Mouse (Mus musculus): ENCODE measurements around the gene Gm21972.
A peak's percentile ranks its signal among the peaks of the same experiment; 100 is the strongest.

The Gm21972 gene

DNA sequence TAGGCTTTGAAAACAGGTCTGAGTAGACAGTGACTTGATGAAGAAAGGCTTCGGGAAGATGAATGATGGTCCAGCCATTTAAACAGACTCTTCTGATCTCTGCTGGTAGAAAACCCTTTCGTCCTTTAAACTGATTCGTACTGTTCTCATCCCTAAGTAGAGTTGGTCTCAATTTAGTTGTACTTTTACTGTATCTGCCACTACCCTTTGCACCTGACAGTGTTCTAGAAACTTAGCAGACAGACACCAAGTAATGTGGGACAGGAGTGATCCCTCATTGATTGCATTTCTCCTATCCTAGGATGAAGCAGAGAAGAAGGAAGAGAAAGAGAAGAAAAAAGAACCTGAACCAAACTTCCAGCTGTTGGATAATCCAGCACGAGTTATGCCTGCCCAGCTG, at the start of gene Gm21972:
Gm21972 (plus strand) TSS at position 301 of the 400 bp plus-strand sequence.
- DNase-seq (ENCODE audit: low read depth, low spot score) = no peak

DNA sequence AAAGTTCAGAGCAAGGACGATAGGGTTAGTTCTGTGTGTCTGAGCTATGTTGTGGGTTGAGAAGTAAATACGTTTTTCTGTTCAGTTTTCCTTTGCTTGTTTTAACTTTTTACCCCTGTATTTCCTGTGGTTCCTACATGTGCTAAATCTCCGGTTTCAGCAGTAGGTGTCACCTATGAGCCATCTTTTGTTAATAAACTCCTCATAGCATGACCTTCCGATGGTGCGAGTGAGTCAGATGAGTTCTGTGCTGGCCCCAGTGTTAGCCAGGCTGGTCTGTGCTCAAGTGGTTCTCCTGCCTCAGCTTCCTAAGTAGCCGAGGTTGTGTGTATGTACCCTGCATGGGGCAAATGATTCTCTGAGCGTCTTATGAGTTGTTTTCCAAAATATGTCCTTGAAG, 39.0 kb upstream of the Gm21972 start:
- no peak for DNase-seq (ENCODE audit: low read depth, low spot score)

DNA sequence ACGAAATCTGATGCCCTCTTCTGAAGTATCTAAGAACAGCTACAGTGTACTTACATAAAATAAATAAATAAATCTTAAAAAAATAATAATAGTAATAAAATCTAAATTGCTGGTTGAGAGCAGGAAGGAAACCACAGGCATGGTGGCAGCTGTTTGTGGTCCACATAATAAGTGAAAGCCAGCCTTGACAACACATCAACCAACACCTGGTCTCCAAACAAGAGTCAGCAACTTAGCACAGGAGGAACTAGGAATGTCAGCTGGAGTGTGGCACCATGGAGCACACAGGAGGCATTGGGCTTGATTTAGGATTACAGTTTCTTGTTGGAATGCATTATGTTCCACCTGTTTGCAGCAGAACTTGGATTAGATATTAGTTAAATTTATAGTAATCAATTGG, 28.4 kb upstream of the Gm21972 start:
- DNase-seq (ENCODE audit: low read depth, low spot score) = no peak

DNA sequence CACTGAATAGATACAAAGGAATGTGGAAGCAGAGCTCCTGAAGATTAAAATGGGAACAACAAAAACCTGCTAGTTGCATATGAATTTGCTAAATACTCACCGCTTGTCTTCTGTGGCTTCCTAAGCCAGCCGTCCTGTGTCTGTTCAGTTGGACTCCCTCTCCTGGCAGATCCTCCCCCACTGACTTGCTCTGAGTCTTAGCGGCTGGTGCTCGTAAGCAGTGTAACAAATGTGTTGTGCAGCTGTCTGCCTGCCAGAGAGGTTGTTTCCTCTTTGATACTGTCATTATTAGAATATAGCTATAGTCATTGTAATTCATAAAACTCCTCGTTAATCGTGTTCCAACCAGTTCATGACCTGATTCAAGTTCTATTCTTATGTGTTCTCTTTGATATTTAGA, 21.7 kb upstream of the Gm21972 start, which contains the start of gene Htr2b:
Htr2b (minus strand) TSS at position 192 of the 400 bp plus-strand sequence.
- DNase-seq (ENCODE audit: low read depth, low spot score) = no peak

DNA sequence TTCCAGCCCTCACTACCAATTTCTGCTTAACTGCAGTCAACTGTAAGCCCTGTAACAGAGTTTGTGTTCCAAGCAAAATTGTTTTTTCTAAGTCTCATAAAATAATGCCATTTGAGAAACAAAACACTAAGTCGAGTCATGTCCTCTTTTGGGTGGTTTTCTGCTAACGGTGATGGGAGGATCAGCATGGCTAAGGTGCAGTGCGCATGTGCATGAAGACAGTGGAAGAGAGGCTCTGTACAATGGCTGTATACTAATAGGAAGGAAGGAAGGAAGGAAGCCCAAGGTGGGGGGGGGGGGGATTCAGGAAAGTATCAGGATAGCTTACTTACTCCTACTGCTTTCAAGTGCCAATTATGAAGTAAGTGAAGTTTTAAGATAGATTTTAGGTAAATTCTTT, 19.3 kb upstream of the Gm21972 start:
- no peak for DNase-seq (ENCODE audit: low read depth, low spot score)

DNA sequence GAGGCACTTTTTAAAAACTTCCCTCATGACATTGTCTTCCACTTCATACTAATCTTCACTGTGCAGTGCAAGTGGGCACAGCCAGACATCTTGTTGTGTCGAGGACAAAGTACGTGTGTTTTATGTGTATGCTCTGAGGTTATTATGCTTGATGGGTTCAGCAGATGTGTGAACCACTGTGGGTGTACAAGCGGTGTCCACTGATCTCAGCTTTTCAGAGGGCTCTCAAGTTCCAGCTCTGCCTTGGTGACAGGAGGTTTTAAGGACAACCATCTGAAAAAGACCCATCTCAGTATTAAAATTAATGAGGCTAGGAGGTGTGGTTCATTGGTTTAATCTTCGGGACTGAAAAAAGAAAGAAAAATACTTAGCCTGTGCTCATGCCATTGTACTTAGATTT, 13.9 kb upstream of the Gm21972 start:
- no peak for DNase-seq (ENCODE audit: low read depth, low spot score)

DNA sequence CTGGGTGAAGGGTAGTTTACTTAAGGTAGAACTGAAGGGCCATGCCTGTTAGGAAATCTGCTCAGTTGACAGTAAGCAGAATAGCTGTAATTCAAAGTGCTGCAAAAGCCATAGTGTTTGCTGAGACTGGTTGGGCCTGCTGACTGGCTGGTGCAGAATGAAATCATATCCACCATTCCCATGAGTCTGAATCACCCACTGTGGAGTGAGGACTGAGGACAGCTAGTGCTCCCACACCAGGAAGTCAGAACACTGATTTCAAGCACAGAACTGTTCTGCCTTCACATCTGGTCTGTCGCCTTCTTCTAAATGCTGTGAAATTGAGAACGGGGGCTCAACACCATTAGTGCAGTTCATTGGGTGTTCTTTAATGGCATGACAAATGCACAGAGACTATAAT, 7.4 kb upstream of the Gm21972 start:
- no peak for DNase-seq (ENCODE audit: low read depth, low spot score)

DNA sequence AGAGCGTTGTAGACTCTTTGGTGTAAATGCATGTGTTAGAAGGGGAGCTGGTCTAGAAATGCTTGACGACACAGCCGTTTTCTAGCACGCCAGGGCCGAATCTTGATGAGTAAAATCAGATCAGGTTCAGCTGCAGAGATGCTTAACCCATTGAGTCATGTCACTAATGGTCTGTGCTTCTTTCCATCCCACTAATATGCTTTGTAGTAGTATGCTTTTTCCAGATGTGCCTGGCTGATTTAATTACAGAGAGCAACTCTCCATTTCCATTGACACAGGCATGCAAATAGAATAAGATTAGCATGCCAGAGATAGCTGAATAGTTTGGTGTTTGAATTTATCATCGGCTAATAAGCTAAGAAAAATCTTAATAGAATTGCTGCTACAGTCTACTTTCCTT, 1.9 kb downstream of the Gm21972 start:
- DNase-seq (ENCODE audit: low read depth, low spot score) = no peak

DNA sequence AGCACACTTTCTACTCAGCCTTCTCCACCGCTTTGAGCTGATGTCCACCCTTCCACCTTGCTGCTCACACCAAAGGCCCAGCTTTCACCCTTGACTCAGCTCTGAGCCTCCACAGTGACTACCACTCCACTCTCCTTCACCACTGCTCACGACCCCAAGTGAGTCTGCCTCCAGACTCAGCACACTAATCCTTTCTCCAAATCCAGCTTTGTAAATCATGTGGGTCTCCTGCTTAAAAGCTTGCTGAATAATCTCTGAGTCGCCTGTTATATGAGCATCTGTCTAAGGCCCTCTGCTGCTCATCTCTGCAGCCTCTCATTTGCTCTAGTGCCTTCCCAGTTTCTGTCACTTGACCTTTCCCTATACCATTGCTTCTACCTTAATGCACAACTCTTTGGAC, 7.6 kb downstream of the Gm21972 start:
- DNase-seq (ENCODE audit: low read depth, low spot score) = no peak

DNA sequence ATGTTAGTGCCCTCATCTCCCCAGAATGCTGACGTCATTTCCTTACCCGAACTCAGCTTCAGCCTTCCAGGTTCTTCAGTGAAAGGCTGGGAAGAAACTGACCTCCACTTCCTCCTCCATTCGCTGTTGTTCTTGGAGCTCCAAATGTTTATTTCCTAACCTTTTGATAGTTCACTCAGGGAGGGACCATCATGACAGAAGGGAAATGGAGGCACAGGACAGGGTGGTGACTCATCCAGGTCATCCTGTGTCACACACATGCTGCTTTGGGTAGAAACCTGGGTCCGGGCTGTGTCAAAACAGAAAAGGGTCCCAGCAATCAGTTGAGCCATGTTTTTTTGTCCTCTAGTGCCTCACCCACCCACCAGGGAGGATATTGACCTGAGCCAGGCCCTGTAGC, 9.7 kb downstream of the Gm21972 start:
- no peak for DNase-seq (ENCODE audit: low read depth, low spot score)

DNA sequence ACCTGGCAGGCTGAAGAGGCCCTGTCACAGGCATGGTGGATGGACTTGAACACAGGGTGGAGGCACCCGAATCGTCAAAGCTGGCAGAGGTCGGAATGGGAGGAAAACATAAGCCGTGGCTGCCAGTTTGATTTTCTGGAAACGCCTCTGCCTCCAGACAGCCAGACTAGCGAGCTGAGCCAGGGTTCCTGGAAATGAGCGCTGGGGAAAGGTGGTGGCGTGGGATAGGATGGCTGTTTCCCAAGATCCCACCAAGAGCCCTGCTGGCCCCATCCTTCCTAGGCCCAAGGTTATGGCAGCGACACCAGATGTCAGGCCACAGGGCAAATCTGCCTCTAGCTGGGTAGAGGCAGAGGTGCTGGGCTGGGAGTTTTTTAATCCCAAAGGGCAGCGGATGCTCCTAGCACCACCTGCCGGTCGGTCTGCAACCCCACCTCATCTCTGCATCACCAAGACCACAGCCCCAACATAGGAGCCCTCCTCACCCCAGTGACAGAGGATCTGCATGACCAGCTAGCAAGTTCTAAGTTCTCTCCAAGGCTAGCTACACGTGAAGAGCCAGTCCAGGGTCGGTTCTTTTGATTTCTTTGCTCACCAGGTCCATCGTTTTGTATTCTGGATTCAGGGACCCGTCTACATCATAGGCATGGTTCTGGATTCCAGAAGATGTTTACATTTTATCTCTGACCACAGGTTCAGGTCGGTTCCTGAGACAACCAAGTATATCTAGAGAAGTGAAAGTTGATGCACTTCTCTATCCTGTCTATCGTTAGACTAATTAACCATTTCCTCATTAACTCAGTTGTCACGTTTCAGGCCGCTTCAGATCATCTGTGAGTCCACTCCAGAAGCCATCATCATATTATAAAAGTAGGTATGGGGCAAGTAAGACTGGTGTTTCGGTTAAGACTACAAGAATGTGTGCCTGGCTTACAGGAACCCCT, 10.8 kb downstream of the Gm21972 start:
- DNase-seq (ENCODE audit: low read depth, low spot score) = no peak

DNA sequence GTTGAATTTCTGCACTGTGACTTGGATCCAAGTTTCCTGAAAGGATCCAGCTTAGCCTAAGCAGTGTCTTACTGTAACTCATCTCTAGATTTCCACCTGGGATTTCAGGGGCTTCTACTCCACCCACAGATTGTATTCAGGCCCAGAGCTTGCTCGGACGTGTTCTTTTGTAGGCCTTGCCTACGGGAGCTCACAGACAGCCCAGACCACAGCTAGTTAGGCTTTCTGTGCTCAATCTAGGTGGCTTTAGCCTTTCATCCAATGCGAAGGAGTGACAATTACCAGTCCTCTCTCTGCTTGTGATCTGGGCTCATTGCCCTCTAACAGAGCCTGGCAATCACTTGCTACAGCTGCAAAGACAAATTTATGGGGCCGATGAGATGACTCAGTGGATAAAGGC, 12.9 kb downstream of the Gm21972 start:
- DNase-seq (ENCODE audit: low read depth, low spot score) = no peak

DNA sequence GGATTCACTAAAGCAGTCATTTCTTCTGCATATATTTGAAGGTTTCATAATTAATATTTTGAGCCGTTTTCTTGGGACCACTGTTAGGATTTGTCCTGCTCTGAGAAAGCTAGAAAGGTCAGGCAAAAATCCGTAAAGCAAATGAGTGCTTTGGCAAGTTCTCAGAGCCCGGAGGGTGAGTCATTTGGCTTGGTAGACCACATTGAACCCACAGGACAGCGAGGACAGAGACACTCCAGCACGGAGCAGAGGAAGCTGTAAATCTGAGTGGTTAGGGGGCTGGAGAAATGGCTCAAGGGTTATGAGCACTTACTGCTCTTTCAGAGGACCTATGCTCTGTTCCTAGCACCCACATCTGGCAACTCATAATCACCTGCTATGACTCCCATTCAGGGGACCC, 14.1 kb downstream of the Gm21972 start:
- DNase-seq (ENCODE audit: low read depth, low spot score) = no peak

DNA sequence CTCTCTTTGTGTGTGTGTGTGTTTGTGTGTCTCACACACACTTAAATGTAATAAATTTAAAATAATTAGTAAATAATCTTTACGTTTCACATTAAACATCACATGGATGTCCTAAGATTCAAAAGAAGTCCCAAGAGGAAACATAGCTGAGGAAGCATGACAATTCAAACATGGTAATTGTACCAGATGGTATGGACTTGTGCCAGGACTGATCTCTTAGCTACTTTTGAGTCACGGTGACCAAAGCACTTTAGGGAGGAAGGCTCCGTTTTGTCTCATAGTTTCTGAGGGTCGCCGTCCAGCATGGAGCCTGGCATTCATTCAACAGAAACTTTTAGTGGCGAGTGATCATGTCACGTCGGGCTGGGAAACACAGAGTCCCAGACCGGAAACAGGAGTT, 14.7 kb downstream of the Gm21972 start:
- DNase-seq (ENCODE audit: low read depth, low spot score) = no peak

DNA sequence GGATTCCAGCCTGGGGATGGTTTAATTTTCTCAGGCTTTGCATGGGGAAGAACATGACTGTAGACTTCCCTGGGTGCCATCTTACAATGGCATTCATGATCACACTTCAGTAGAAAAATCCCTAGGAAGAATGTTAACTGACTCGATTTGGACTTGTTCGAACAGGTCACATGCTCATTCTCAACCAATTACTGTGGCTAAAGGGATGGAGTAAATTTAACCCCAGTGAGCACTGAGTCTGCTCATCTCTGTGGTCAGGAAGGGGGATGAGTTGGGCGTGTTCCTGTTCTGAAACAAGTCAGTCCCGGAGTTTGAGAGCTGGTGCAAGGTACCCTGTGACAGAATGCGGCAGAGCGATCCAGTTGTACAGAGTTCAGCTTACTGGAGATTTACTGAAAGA, 17.5 kb downstream of the Gm21972 start:
- no peak for DNase-seq (ENCODE audit: low read depth, low spot score)

DNA sequence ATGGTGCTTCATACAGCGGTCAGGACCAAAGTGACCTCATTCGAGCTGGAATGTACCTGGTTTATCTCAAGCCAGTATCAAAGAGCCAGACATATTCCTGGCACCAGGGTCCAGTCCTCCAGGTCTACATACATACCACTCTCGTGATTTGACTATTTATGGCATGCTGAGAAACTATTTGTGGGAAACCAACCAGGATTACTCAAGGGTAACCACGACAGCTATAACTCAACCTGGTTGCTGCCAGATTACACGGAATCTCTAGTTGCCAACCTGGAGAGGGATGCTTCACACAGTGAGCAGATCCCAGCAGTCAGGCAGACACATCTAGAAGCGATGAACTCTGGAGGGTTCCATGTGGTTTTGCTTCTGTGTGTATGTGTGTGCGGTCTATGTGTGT, 17.9 kb downstream of the Gm21972 start:
- no peak for DNase-seq (ENCODE audit: low read depth, low spot score)

DNA sequence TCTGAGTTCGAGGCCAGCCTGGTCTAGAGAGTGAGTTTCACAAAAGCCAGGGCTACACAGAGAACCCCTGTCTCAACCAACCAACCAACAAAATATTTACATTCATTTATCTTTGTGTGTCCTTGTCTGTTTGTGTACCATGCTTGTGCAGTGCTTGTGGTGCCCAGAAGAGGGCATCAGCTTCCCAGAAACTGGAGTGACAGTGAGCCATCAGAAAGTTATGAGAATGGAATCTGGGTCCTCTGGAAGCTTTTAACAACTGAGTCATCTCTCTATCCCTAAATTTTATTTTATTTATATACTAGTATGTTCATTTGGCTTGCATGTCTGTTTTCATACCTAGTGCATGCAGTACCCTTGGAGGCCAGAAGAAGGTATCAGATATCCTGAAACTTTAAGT, 19.2 kb downstream of the Gm21972 start:
- DNase-seq (ENCODE audit: low read depth, low spot score) = peak; percentile 18

DNA sequence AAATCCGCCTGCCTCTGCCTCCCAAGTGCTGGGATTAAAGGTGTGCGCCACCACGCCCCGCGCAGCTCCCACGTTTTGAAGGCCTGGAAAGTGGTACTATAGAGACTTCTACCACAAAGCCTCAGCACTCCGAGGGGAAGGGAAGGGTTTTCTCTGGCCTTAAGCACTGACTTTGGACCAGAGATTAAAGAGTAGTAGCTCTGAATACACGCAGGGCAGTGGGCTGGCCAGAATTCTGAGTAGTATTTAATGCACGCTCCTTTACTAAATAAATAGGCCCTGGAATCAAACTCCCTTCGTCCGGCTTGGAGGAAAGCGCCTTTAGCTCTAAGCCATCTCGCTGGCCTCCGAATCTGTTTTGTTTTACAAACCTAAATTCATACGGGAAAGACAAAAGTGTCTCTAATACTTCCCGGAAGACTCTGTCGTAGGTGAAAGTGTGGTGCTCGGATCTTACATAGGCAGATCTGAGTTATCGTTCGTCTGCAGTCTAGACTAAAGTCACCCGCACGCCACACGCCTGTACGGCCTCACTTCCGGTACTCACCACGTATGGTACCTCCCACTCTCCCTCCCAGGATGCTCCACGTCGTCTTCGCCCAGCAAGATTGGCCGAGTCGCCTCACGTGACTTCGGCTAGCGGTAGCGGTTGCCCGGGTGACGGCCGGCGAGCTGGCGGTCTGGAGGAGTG, 20.8 kb downstream of the Gm21972 start, which contains the start of gene Armc9:
Armc9 (plus strand) TSS at position 648 of the 691 bp plus-strand sequence.
- DNase-seq (ENCODE audit: low read depth, low spot score) = peak; percentile 97

DNA sequence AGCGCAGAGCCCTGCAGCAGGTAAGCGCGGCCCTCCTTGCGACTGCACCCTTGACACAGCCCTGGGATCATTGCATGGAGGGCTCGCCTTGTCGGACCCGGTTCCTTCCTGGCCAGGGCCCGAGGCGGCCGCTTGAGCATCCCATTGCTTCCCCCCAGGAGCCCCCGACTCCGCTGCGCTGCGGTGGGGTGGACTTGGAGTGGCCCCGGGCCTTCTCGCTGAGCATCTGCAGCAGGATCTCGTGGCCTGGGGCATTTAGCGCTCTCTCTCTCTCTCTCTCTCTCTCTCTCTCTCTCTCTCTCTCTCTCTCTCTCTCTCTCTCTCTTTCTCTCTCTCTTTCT, 21.4 kb downstream of the Gm21972 start:
- DNase-seq (ENCODE audit: low read depth, low spot score) = no peak

DNA sequence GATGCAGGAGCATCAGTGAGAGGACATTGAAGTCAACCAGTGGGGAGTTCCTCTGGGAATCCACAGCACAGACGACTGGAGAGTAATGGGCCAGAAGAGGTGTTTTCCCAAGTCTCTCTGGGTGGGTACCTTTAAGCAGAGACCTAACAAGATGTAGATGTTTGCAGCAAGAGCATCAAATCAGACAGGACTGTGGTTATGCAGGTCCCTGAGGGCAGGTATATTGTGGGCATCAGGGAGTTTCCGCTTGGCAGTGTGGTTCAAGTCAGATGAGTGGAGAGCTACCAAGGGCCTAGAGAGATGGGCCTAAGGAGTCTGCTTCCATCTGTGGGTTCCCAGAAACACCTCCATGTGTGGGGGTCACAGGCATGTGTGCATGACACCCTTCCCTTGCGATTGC, 22.6 kb downstream of the Gm21972 start:
- peak; percentile 14 for DNase-seq (ENCODE audit: low read depth, low spot score)

DNA sequence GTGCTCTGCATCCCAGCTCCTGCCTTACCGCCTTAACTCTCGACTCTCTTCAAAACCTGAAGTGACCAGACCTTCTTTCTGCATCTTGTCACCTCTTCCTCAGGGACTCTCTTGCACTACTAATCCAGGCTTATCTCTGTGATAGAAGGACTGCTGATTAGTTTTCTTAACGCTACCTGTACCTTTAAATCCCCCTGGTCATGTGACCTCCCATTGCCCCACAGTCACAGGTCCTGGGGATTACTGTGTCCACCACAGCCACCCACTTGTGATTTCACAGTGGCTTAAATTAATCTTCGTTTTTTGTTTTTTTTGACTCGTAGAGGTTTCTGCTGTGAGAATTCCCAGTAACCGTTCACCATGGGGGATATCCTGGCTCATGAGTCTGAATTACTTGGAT, 23.2 kb downstream of the Gm21972 start:
- DNase-seq (ENCODE audit: low read depth, low spot score) = no peak

DNA sequence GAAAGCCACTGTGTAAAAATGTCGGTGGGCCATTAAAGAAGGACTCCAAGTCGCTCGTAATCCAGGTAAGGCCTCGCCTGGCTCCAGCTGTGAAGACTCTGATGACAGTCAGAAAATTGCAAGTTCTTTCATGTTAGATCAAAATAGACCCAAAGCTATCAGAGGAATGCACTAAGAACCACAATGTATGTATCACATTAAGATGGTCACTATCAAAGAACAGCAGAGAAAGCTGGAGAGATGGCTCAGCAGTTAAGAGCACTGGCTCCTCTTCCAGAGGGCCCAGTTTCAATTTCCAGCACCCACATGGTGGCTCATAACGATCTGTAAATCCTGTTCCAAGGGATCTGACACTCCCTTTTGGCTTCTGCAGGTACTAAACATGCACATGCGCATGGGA, 26.6 kb downstream of the Gm21972 start:
- DNase-seq (ENCODE audit: low read depth, low spot score) = no peak

DNA sequence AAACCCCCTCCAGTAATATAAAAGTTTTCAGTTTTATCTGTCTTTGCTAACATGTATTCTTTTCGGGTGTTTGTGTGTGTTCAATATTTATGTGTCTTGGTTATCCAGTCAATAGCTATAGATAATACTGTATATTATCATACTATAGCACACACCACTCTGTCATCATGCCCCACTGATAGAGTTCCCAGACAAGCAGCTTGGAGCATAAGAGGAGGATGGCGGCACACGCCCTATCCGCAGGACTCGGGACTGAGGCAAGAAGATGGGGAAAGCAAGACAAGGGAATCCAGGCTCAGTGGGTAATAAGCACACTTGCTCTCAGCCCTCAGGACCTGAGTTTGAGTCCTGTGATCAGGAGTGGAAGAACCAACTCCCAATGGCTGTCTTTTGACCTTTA, 27.0 kb downstream of the Gm21972 start:
- no peak for DNase-seq (ENCODE audit: low read depth, low spot score)
